Mouse (Mus musculus): ENCODE measurements around the gene Lysmd4.

DNA sequence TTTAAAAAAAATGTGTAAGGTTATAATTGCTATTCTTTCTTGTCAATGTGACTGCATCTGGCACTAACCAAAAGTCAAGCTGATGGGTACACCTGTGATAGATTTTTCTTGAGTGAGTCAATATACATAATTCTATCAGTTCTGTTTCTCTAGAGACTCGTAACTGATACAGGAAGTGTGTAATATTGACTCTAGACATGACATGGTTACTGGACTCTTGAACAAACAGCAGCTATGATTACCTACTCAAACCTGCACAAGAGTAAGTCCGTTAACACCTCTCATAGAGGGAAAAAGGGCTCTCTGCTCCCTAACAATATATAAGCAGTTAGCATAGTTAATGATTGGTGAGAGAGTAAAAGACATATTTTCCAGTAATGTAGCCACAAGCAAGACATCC lies 87.8 kb downstream of the Lysmd4 start:
- TF ChIP-seq CTCF (IDR thresholded peaks at IDR 0.05; ENCODE audit: extremely low read depth, insufficient read depth, low read length) (no peak), POLR2A (IDR thresholded peaks at IDR 0.05; ENCODE audit: extremely low read depth, insufficient read depth, low read length) (no peak)

Data from cortical plate, adult 2 months (tissue).